Mouse (Mus musculus) erythroblast, embryonic 14.5 days (primary cell): ENCODE results near the gene Itga9.

Source experiments
- GATA1 ChIP-seq: IDR thresholded peaks from 2 replicates; pipeline ENCODE4 v1.6.1; 2012; ENCODE audit warnings: low read length, inconsistent platforms, mixed read lengths
- TAL1 ChIP-seq: IDR thresholded peaks from 3 replicates; pipeline ENCODE4 v1.6.1; 2012; ENCODE audit warnings: low read length, inconsistent platforms, mixed read lengths

DNA sequence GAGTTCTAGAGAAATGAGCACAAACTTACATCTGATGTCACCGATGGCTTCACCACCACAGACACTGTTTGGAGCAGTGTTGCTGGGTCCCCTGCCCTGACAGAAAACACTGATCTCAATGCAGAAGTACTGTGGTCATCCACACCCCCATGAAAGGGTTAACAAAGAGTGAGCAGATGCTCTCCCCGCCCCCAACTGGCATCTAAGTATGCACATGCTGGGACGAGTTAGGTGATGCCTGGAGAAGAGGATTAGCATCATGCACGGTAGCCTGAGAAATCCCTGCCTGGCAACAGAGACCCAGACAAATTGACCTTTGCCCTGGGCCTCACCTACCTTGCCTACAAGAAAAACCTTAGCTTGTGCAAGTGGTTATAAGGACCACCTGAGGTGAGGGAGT lies 162.1 kb downstream of the Itga9 start:
- TF ChIP-seq GATA1 (no peak), TAL1 (no peak)
